Mouse (Mus musculus): ENCODE measurements around the gene Olfr67.
"Not testable (repeated sequence)": the region's sequence is repeated elsewhere in the genome, so short reads cannot be mapped to it uniquely, and the experiment has no call there.

Olfr67 gene

DNA sequence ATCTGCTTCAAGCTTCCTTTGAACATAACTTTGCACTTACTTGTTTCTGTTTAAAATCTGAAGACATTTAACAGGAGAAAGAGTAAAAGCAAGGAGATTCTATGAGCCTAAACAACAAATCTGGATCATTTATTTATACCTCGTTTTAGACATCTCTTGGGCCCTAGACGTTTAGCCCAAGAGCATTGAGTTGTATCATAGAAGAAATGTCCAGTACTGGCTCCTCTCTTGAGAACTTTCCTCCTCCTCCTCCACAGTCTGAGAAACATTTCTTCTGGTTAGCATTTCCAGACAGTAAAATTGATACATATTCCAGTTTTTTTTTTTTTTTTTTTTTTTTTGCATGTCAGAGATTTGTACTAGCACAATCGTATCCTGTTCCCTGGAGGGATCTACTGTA, at the start of gene Olfr67:
TSS of gene Olfr67 (minus strand) at position 101 of the 400 bp plus-strand sequence.
- DNase-seq (ENCODE audit: low spot score in 2 of 2) = no peak

DNA sequence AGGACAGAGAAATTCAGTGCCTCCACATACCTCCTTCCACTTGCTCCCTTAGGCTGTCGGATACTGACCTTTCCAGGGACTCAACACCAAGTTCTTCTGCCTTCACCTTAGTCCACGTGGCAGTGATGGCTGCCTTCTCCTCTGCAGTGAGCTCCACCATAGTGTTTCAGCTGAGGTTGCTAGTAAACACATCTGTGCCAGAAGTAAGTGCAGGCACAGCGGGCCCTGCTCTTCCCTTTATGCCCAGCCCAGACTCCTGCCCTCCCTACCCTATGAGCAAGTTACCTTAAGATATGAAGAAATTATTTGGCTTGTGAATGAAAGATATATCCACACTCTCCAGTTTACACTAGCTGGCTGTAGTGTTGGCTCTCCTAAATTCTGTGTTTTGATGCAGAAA, 48.6 kb upstream of the Olfr67 start, which contains the start of gene Hbb-bh2:
TSS of gene Hbb-bh2 (minus strand) at position 253 of the 400 bp plus-strand sequence.
- DNase-seq (ENCODE audit: low spot score in 2 of 2) = no peak

DNA sequence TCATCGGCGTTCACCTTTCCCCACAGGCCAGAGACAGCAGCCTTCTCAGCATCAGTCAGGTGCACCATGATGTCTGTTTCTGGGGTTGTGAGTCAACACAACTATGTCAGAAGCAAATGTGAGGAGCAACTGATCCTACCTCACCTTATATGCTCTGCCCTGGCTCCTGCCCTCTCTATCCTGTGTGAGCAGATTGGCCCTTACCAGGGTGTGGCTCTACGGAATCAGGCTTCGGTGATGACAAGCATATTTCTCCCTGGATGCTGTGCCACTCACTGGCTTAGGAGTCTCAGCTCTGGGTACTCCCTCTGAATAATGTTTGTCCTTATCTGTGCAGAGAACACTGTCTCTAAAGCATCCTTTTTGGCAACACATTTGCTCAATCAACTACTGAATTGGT, 36.2 kb upstream of the Olfr67 start, which contains the start of gene Hbb-bs:
TSS of gene Hbb-bs (minus strand) at position 289 of the 400 bp plus-strand sequence.
- no peak for DNase-seq (ENCODE audit: low spot score in 2 of 2)

DNA sequence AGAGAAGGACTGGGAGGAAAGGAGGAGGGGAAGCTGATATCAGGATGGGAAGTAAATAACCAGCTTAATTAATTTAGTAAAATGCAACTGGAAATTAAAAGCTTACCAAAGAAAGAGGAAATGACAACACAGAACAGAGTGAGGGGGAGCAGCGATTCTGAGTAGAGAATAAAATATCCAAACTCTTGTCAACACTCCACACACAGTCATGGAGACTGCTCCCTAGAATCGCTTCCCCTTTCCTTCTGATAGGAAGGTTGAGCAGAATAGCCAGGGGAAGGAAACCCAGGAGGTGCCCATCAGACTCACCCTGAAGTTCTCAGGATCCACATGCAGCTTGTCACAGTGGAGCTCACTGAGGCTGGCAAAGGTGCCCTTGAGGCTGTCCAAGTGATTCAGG, 35.5 kb upstream of the Olfr67 start:
- not testable (repeated sequence) for DNase-seq (ENCODE audit: low spot score in 2 of 2)

DNA sequence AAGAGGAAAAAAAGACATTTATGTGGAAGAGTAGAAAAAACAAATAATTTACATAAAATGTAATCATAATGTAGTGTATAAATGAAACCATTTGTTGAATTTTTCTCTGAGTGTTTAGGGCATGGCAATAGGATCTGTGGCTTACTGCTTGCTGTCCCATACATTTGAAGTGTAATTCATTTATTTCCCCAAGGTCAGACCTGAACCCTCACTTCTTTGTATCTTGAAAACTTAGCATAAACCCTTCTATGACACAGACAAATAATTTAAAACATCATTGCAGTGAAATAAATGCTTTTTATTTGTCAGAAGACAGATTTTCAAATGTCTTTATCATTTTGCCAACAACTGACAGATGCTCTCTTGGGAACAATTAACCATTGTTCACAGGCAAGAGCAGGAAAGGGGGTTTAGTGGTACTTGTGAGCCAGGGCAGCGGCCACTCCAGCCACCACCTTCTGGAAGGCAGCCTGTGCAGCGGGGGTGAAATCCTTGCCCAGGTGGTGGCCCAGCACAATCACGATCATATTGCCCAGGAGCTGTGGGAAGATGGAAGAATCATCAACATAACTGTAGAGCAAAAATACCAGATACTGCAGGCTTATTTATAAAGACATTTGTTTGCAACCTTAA, 34.8 kb upstream of the Olfr67 start:
- DNase-seq (ENCODE audit: low spot score in 2 of 2) = no peak

DNA sequence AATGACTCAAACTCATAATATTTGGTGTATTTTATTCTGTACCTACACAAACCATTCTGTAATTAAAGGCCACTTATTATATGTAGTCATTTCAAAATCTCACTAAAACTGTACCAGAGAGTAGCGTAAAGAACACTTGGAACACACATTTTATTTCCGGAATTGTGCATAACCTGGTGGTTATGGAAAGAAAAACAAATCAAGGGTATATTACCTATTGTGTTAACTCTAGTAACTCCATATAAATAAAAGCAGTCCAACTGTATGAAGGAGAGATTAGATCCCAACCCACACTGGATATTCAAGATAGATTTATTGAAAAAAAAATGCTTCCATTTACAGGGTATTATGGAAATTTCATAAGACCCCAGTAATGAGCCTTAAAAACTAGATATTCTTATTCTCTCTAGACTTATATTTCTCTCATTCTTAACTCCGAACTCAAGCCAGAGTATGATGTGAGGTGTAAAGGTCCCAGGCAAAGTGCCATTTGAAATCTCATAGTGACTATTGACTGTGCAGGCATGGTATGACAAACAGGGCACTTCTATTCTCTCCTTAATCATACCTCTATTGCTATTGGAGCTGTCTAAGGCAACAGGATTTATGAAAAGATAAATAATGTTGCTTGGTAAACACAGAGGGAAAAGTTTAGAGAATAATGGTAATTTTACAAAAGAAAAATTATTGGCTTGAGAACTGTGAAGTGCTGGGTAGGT, 34.1 kb upstream of the Olfr67 start:
- no peak for DNase-seq (ENCODE audit: low spot score in 2 of 2)

DNA sequence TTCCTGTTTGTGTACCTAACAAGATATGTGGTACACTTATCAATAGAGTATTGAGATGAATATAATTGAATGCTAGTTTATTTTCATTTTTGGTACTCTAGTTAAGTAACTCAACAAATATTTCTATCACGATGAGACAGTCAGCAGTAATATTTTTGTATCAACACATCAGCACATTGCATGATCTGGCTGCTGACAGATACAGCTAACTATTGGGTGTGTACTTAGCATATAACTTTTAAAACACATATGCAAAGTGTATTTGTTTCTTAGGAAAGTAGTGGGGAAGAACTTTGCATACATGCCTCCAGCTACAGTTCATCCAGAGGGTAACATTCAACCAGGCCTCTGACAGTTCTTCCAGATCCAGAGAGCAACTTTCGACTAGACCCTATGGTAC, 33.0 kb upstream of the Olfr67 start:
- no peak for DNase-seq (ENCODE audit: low spot score in 2 of 2)

DNA sequence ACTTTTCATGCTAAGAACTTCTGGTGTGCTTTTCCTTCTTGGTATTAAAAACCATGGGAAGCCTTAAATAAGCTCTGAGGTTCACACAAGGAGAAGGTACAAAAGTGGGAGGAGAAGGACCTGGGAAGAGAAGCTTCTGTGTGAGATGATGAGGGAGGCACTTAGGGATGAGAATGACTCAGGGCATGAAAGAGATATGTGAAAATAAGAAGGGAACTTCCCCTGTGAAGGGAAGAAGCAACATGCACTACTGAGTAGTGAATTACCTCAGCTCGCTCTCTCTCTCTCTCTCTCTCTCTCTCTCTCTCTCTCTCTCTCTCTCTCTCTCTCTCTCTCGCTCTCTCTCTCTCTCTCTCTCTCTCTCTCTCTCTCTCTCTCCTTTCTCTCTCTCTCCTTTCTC, 23.5 kb upstream of the Olfr67 start:
- not testable (repeated sequence) for DNase-seq (ENCODE audit: low spot score in 2 of 2)

DNA sequence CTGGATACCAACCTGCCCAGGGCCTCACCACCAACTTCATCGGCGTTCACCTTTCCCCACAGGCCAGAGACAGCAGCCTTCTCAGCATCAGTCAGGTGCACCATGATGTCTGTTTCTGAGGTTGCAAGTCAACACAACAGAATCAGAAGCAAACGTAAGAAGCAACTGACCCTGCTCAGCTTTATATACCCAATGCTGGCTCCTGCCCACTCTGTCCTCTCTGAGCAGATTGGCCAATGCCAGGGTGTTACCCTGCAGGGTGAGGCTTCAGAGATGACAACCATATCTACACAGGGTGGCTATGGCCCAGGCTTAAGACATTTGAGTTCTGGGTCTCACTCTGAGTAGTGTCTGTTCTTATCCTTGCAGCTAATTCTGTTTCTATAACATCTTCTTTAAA, 22.1 kb upstream of the Olfr67 start, which contains the start of gene Hbb-bt:
TSS of gene Hbb-bt (minus strand) at position 231 of the 400 bp plus-strand sequence.
- DNase-seq (ENCODE audit: low spot score in 2 of 2) = no peak

DNA sequence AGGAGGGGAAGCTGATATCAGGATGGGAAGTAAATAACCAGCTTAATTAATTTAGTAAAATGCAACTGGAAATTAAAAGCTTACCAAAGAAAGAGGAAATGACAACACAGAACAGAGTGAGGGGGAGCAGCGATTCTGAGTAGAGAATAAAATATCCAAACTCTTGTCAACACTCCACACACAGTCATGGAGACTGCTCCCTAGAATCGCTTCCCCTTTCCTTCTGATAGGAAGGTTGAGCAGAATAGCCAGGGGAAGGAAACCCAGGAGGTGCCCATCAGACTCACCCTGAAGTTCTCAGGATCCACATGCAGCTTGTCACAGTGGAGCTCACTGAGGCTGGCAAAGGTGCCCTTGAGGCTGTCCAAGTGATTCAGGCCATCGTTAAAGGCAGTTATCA, 21.5 kb upstream of the Olfr67 start:
- DNase-seq (ENCODE audit: low spot score in 2 of 2) = not testable (repeated sequence)

DNA sequence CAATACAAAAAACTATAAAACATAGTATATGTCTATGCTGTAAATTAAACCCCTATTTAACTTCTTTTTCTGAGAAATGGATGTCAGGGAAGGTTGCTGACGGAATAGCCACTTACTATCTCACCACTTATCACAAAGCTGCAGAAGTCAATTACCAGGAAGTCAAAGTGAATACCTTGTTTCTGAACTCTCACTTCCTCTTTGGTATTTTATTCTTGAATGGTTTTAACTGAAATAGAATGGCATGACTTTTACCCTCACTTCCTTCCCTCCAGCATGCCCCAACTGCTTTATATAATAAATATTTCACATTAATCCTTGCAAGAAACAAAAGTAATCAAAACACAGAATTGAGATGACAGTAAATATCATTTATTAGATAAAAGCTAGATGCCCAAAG, 20.6 kb upstream of the Olfr67 start:
- no peak for DNase-seq (ENCODE audit: low spot score in 2 of 2)

DNA sequence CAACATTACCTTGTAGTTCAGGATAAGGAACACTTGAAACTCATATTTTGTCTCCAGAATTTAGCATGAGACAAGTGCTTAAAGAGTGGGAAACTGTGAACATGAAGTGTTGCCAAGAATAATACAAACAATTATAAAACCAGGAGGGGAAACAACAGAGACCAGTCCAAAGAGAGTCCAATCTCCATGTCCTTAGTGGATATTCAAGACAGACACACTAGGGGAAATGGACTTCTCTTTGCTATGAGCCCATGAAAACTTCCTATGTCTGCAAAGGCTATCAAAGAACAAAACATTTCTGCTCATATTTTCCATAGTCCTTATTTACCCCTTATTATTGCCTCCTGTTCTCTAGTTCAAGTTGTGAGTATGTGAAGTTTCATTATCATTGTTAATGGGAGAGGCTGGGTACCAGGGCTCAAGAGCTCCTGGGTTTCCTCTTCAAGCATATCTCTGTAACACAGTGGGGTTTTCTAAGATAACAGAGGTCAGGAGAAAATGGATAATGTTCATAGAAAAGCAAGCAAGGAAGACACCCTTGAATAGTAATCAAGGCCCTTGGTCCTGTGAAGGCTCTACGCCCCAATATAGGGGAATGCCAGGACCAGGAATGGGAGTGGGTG, 19.7 kb upstream of the Olfr67 start:
- DNase-seq (ENCODE audit: low spot score in 2 of 2) = no peak

DNA sequence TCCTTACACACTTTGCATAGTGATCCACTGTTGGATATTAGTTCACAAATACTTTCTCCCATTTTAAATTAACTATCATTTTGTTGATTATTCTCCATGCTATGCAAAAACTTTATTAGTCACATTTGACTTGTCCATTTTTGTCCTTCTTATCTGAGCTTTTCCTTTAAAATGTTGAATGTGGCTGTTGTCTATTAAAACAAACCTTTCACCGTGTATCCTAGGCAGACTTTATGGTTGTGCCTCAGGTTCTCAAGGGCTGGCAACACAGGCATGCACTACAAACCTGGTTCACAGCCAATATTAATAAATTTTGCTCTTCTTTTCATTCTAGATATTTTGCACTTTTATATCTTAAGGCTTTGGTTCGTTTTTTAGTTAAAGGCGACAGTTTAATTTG, 19.1 kb upstream of the Olfr67 start:
- no peak for DNase-seq (ENCODE audit: low spot score in 2 of 2)

DNA sequence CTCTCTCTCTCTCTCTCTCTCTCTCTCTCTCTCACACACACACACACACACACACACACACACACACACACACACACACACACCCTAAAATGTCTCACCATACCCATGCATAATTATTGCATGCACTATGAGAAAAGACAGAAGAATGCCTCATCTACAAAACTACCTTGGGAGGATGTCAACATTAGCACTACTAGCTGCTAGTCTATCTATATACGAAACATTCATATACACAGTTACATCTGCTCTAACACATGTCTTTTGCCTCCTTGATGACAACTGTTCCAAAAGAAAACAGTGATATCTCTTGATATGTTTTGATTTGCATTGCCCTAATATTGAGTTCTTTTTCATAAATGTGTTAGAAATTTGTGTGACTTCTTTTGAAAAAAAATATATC, 18.7 kb upstream of the Olfr67 start:
- no peak for DNase-seq (ENCODE audit: low spot score in 2 of 2)

DNA sequence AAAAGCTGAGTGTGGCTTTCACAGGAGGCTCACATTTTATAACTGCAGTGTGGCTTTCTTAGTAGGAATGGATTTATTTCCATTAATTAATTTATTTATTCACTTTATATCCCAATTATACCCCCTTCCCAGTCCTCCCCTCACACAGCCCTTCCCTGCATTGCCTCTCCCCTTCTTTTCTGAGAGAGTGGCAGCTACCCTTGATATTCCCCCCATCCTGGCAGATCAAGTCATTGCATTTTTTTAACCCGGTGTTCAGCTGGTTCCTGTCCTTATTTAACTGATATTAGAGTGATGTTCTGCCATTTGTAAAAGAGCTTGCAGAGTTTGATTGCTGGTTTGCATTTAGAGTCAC, 18.2 kb upstream of the Olfr67 start:
- no peak for DNase-seq (ENCODE audit: low spot score in 2 of 2)

DNA sequence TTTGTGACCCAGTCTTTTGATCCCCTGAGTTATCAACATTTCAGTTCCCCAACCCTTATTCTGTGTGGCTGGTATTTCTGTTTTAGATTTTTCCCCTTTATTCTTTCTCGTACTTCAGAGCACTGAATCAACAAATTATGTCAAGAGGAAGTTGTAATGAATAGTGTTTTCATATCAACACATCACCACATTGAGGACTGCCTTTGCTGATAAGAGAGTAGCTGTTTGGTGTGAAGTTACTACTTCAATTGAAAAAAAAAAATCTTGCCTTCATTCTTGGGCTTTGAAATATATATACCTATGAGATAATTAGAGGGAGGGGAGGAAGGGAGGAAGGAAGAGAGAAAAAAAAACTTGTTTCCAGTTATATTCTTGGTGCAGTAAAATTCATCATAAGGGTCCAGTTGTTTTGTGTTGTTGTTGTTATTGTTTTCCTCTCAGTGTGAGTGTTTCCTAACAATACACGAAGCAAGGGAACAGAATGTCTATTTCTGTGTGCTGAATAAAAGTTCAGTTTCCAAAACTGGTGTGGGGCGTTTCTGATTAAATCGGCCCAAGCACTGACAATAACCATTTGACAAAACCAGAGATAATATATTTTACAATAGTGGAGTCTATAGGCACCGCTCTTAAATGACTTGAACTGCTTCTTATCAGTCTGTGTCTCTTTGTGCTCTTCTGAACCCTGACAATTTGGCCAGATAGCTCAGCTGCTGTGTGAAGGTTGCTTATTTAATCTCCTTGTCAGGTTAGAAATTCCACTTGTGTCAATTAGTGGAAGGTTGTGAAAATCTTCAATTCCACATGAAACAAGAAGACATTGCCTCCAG, 17.6 kb upstream of the Olfr67 start:
- DNase-seq (ENCODE audit: low spot score in 2 of 2) = no peak

DNA sequence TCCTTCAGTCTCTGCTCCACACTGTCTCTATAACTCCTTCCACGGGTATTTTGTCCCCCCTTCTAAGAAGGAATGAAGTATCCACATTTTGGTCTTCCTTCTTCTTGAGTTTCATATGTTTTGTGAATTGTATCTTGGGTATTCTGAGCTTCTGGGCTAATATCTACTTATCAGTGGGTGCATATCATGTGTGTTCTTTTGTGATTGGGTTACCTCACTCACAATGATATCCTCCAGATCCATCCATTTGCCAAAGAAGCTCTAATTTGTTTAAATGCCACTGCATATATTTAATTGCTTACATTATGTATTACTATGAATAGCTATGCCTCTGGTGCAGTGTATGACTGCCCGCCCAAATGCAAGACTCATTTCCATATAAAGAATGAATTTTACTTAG, 16.5 kb upstream of the Olfr67 start:
- DNase-seq (ENCODE audit: low spot score in 2 of 2) = not testable (repeated sequence)

DNA sequence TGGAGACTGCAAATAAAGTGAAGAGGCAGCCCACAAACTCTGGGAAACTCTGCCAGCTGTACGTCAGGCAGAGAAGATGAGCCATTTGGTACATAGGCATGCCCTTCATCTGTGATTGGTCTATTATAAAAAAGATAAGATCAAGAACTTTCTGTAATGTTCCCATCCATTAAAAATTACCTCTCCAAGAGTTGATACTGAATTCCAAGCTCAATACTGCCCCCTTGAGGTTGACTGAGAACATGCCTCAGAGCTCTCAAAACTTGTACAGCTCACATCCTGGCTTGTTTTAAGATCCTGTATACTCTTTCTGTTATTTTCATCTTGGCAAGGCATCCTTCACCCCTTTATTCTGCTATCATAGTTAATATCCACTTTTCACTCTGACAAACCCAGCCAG, 15.2 kb upstream of the Olfr67 start:
- peak; percentile 11 to 27 for DNase-seq (ENCODE audit: low spot score in 2 of 2)

DNA sequence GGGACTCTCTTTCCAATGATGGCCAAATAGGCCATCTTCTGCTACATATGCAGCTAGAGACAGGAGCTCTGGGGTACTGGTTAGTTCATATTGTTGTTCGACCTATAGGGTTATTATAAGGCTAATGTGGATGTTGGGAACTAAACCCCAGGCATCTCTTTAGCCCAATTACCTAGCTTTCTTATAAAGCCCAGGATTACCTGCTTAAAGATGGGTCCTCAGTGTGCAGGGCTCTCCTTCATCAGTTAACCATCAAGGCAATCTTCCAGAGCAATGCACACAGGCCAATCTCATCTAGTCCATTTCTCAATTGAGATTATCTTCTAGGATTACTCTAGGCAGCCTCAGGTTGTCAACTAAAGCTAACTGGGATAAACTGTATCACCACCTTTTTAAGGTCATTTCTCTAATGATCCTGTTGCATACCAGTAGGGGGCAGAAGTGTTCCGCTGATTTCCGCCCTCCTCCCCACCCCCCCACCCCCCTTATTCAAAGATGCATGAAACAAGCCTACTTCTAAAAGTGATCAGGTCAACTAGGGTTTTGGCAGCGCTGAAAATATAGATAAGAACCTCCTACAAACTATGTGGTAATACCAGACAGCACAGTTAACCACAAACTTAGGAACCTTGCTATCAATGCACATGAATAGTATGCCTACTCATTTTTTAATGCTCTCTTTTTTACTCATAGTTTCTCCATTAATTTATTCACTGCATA, 1.2 kb upstream of the Olfr67 start:
- DNase-seq (ENCODE audit: low spot score in 2 of 2) = no peak

DNA sequence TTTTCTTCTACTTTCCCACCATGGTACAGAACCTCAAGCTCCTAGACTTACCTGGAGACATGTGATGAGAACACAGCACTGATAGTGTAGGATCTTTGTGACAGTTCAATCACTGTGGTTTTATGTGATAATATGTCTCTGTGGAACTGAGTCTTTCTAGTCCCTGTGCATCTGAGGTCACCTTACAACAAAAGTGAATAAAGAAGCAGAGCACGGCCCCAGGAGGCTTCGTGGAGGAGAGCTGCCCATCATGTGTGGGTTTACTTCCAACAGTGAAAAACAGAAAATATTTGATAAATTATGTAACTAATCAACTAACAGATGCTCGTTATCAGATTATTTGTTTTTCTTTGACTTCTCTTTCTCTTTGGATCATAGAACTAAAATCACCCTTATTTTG, 12.0 kb downstream of the Olfr67 start, which contains the start of gene Olfr68:
TSS of gene Olfr68 (minus strand) at position 101 of the 400 bp plus-strand sequence.
- DNase-seq (ENCODE audit: low spot score in 2 of 2) = no peak

DNA sequence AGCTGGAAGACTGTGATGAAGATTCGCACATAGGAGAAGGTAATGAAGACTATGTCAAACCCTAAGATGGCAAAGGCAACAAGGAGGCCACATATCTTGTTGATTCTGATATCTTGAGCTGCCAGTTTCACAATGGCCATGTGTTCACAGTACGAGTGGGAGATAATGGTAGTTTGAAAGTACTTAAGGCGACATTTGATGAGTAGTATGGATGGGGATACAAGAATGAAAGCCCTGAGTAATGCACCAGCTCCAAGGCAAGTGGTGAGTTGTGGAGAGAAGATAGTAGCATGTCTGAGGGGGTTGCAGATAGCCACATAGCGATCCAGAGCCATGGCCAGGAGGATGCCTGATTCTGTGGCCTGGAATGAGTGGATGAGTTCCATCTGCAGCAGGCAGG, 14.0 kb downstream of the Olfr67 start:
- not testable (repeated sequence) for DNase-seq (ENCODE audit: low spot score in 2 of 2)

Measured in right cerebral cortex, adult 2 months (tissue).